In the genomic region with DNA sequence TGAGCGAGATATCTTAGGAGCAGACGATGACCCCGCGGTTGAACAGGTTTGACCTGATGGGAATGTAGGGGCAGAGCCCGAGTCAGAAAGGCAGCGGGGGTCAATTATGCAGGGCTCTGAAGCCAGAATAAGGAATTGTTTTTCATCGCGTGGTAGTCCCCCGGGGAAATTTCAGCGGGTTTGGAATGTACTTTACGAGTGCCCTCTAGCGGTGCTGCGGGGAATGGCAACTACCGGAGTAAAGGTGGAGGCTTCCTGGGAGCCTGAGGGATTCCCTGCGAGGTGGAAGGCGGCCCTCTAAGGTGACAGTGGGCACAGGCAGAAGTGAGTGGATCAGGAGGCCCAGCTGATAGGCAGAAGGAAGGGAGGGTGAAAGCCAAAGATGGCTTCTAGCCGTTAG, we compare ENCODE assay signal across 8 mouse cellular contexts.
A peak's percentile ranks its signal among the peaks of the same experiment; 100 is the strongest.
DNase-seq lines count a peak whose midpoint lies in the region; ATAC-seq lines count a peak whose summit lies in the region.

No protein-coding gene starts in this region.

- peak overlapping the region; percentile 27 for H3K9ac ChIP-seq in hindbrain, embryonic 15.5 days

- peak; percentile 51 for DNase-seq in T-cell, adult 2 months (ENCODE audit: low spot score)
- peak; percentile 78 for DNase-seq in cerebellum, adult 9-11 months
- DNase-seq in frontal cortex, postnatal 25 days (ENCODE audit: low spot score in 2 of 2) = peak; percentile 82 to 84
- DNase-seq in left cerebral cortex, postnatal 14 days (ENCODE audit: low spot score in 2 of 2) = peak; percentile 77 to 88
- DNase-seq in mesoderm, embryonic 11.5 days (ENCODE audit: low read depth, low spot score) = peak; percentile 89
- DNase-seq in right cerebral cortex, postnatal 25 days = peak; percentile 76
- peak; percentile 84 for DNase-seq in urinary bladder, postnatal 25 days (ENCODE audit: low spot score)

- H3K4me2 ChIP-seq in hindbrain, embryonic 15.5 days = peak overlapping the region; percentile 65

- no peaks in the 10 kb centered on the region for H3K36me3 ChIP-seq in hindbrain, embryonic 15.5 days

- H3K9me3 ChIP-seq in hindbrain, embryonic 15.5 days = no peaks in the 10 kb centered on the region

- WGBS in hindbrain, embryonic 15.5 days = 2% methylated on average over 17 of the region's 17 CpGs

- no peak for ATAC-seq in hindbrain, embryonic 15.5 days (ENCODE audit: low FRiP score, low read depth)

- no peak overlapping the region for H3K27ac ChIP-seq in hindbrain, embryonic 15.5 days (replicated peaks)

- H3K27me3 ChIP-seq in hindbrain, embryonic 15.5 days = peaks cover 26% of the 10 kb centered on the region

- intact Hi-C loops in left cerebral cortex, postnatal 14 days (cut with DNase I) = loop anchor here (2.0 kb wide), 1 partner anchor 164 kb away; no protein-coding TSS in a partner anchor

- peak overlapping the region; percentile 36 for H3K4me3 ChIP-seq in hindbrain, embryonic 15.5 days

- peaks cover 42% of the 10 kb centered on the region for H3K4me1 ChIP-seq in hindbrain, embryonic 15.5 days (replicated peaks)
